Mouse (Mus musculus): ENCODE measurements around the gene Mtch1. TPM values are rescaled to one million over a fixed set of nuclear protein-coding genes. Genes with fewer than 3 reads are reported as not detected.

The Mtch1 gene
- polyA plus RNA-seq, 1 experiment from 2014 or later = 316 TPM

DNA sequence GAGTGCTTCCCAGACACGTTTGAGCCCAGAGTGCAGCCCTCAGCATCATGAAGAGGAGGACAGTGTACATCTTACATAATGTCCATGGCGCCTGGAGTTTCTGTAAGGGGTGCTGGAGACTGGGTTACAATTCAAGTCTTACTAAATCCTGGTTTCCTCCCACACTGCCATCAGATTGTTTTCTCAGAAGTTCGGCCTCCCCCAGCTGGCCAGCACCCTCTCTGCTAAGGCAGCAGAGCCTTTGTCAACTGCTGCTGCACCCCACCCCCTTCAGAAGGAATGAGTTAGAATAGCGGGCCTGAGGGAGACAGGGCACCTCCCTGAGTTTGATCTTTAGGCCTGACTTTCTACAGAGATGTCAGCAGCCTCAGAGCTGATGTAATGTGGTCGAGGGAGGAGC lies 45.6 kb downstream of the Mtch1 start:
- Histone ChIP-seq H3K4me2 (replicated peaks; ENCODE audit: low read depth, low read length) (no peak overlapping the region), H3K27ac (ENCODE audit: low read length) (peak overlapping the region; percentile 70), H3K36me3 (ENCODE audit: insufficient read depth, low read length) (peaks cover 17% of the 10 kb centered on the region), H3K27me3 (ENCODE audit: insufficient read depth, low read length) (no peaks in the 10 kb centered on the region), H3K4me3 (ENCODE audit: low read length) (no peak overlapping the region), H3K9ac (replicated peaks; ENCODE audit: low read length) (no peak overlapping the region), H3K9me3 (ENCODE audit: low read length) (no peaks in the 10 kb centered on the region), H3K4me1 (ENCODE audit: insufficient read depth, low read length) (peaks cover 62% of the 10 kb centered on the region)
- ATAC-seq (ENCODE audit: low FRiP score, low TSS enrichment) = 0 out of 2 replicates have a peak, but pooled peaks have one; percentile 19
- 29% methylated on average over 5 of the region's 5 CpGs for WGBS

DNA sequence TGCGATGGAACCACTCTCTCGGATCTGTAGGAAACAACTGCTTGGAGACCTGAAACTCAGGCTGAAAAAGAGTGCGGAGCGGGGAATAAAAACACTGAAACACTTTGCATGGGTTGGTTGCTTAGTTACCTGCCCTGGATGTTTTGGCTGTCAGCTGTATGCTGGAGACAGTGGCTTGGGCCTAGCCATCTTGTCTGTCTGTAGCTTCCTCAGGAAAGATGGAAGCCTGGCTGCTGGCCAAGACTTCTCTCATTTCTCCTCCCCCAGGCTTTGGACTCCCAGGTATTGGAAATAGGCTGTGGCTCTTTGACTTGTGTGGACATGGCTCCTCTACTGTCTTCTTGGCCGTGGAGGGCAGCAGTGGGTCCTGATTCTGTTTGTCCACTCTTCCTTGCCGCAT lies 46.3 kb downstream of the Mtch1 start:
- Histone ChIP-seq H3K27me3 (ENCODE audit: insufficient read depth, low read length) (no peaks in the 10 kb centered on the region), H3K27ac (ENCODE audit: low read length) (no peak overlapping the region), H3K4me2 (replicated peaks; ENCODE audit: low read depth, low read length) (no peak overlapping the region), H3K36me3 (ENCODE audit: insufficient read depth, low read length) (peaks cover 17% of the 10 kb centered on the region), H3K4me3 (ENCODE audit: low read length) (no peak overlapping the region), H3K9ac (replicated peaks; ENCODE audit: low read length) (no peak overlapping the region), H3K4me1 (ENCODE audit: insufficient read depth, low read length) (peaks cover 69% of the 10 kb centered on the region), H3K9me3 (ENCODE audit: low read length) (no peaks in the 10 kb centered on the region)
- no peak for ATAC-seq (ENCODE audit: low FRiP score, low TSS enrichment)
- 89% methylated on average over 6 of the region's 6 CpGs for WGBS

DNA sequence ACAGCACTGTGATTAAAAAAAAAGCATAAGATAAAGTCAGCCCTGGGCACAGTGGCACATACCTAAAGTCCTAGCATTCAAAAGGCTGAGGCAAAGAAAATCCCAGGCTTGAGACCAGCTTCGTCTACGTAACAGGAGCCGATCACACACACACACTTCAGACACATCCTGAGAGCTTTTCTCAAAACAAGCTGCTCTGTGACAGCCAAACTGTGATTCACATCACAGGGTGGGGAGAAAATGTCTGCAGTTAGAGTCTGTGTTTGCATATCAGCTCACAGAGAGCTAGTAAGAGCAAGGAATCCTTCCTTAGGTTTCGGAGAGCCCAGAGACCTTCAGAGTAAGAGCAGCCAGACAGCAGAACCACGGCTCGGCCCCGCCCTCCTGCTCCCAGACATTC lies 46.8 kb downstream of the Mtch1 start:
- Histone ChIP-seq H3K27me3 (ENCODE audit: insufficient read depth, low read length) (no peaks in the 10 kb centered on the region), H3K9me3 (ENCODE audit: low read length) (no peaks in the 10 kb centered on the region), H3K4me3 (ENCODE audit: low read length) (no peak overlapping the region), H3K36me3 (ENCODE audit: insufficient read depth, low read length) (peaks cover 17% of the 10 kb centered on the region), H3K4me1 (ENCODE audit: insufficient read depth, low read length) (peaks cover 71% of the 10 kb centered on the region), H3K4me2 (replicated peaks; ENCODE audit: low read depth, low read length) (no peak overlapping the region), H3K27ac (ENCODE audit: low read length) (no peak overlapping the region), H3K9ac (replicated peaks; ENCODE audit: low read length) (no peak overlapping the region)
- WGBS = 84% methylated on average over 7 of the region's 7 CpGs
- ATAC-seq (ENCODE audit: low FRiP score, low TSS enrichment) = no peak

DNA sequence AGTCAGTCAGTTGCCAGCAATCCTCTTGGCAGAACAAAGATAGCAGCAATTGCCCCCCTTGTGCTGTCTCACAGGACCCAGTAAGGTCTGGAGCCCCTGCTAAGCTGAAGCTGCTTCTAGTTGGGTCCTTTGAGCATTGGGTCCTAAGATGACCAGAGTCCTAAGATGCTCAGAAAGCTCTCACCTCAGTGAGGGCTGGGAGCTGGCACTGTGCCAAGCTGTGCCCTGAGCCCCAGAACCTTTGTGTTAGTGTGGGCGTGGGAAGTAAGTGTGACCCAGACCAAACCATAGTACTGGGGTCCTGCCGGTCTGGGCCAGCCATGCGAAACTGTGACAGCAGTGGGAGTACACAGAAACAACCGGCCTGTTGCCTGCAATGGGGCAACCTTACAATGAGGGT lies 48.5 kb downstream of the Mtch1 start:
- WGBS = 46% methylated on average over 4 of the region's 4 CpGs
- Histone ChIP-seq H3K36me3 (ENCODE audit: insufficient read depth, low read length) (peaks cover 17% of the 10 kb centered on the region), H3K9me3 (ENCODE audit: low read length) (no peaks in the 10 kb centered on the region), H3K4me3 (ENCODE audit: low read length) (no peak overlapping the region), H3K27ac (ENCODE audit: low read length) (0 out of 2 replicates have a peak overlapping the region, but pooled peaks have one; percentile 11), H3K4me2 (replicated peaks; ENCODE audit: low read depth, low read length) (no peak overlapping the region), H3K9ac (replicated peaks; ENCODE audit: low read length) (no peak overlapping the region), H3K4me1 (ENCODE audit: insufficient read depth, low read length) (peaks cover 70% of the 10 kb centered on the region), H3K27me3 (ENCODE audit: insufficient read depth, low read length) (no peaks in the 10 kb centered on the region)
- no peak for ATAC-seq (ENCODE audit: low FRiP score, low TSS enrichment)

DNA sequence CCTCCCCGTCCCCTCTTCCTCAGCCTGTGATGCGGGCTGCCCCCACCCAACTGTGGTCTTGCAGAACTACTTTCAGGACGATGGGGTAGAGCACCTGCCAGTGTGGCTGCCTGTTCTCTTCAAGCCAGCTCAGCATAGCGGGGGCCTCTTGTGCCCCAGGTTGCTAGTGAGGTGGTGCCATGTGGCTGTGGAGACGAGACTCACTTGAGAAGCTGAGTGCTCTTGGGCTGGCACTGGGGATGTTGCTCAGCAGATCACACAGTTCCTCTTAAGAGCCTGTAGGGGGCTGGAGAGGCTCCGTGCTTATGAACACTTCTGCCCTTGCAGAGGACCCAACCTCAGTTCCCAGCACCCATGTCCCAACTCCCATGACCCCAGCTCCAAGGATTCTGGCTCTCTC lies 49.9 kb downstream of the Mtch1 start:
- Histone ChIP-seq H3K4me2 (replicated peaks; ENCODE audit: low read depth, low read length) (no peak overlapping the region), H3K4me3 (ENCODE audit: low read length) (no peak overlapping the region), H3K9me3 (ENCODE audit: low read length) (no peaks in the 10 kb centered on the region), H3K27ac (ENCODE audit: low read length) (peak overlapping the region; percentile 89), H3K9ac (replicated peaks; ENCODE audit: low read length) (peak overlapping the region; percentile 28; the same call in 1 of the 2 replicates), H3K4me1 (ENCODE audit: insufficient read depth, low read length) (peaks cover 57% of the 10 kb centered on the region), H3K27me3 (ENCODE audit: insufficient read depth, low read length) (no peaks in the 10 kb centered on the region), H3K36me3 (ENCODE audit: insufficient read depth, low read length) (peaks cover 17% of the 10 kb centered on the region)
- 72% methylated on average over 6 of the region's 6 CpGs for WGBS
- ATAC-seq (ENCODE audit: low FRiP score, low TSS enrichment) = no peak; the same call in 1 of the 2 replicates

DNA sequence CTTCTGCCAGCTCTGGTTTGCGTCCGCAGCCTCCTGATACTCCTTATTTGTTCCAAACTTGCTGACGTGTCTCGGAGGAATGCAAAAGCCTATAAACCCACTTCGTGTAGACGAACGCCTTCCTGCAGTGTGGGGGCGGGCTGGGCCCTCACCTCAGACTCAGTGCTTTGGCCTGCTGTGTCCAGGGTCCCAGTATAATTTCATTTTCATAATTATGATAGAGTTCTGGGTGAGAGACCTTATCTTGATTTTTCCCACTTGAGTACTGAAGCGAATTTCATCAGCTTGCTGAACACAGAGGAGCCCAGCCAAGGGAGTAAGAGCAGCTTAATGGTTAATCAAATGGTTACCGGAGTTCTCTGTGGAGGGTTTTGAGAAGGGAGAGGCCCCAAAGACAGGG lies 50.4 kb downstream of the Mtch1 start:
- H3K27me3 ChIP-seq (ENCODE audit: insufficient read depth, low read length) = no peaks in the 10 kb centered on the region
- no peak overlapping the region for H3K4me3 ChIP-seq (ENCODE audit: low read length)
- peak overlapping the region; percentile 14; the same call in 1 of the 2 replicates for H3K4me2 ChIP-seq (replicated peaks; ENCODE audit: low read depth, low read length)
- H3K36me3 ChIP-seq (ENCODE audit: insufficient read depth, low read length) = peaks cover 17% of the 10 kb centered on the region
- H3K27ac ChIP-seq (ENCODE audit: low read length) = peak overlapping the region; percentile 89
- H3K4me1 ChIP-seq (ENCODE audit: insufficient read depth, low read length) = peaks cover 52% of the 10 kb centered on the region
- H3K9ac ChIP-seq (replicated peaks; ENCODE audit: low read length) = peak overlapping the region; percentile 28; the same call in 1 of the 2 replicates
- peak; percentile 46; the same call in 1 of the 2 replicates for ATAC-seq (ENCODE audit: low FRiP score, low TSS enrichment)
- 28% methylated on average over 10 of the region's 10 CpGs for WGBS
- no peaks in the 10 kb centered on the region for H3K9me3 ChIP-seq (ENCODE audit: low read length)

DNA sequence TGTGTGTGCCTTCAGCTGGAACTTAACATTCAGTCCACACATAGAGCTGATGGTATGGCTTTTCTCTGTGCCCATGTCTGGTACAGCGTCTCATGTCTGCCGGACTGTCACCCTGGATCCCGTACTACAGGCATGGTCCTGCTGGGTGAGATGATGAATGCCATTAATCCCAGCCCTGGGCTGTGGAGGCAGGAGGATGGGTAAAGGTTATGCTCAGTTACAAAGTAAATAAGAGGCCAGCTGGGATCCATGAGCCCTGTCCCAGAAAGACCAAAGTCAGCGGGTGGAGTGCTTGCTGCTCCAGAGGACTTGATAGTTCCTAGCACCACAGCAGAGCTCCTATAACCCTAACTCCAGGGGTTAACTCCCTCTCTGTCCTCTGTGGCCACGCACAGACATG lies 51.9 kb downstream of the Mtch1 start:
- H3K4me1 ChIP-seq (ENCODE audit: insufficient read depth, low read length) = peaks cover 46% of the 10 kb centered on the region
- peak overlapping the region; percentile 89 for H3K27ac ChIP-seq (ENCODE audit: low read length)
- peaks cover 12% of the 10 kb centered on the region for H3K36me3 ChIP-seq (ENCODE audit: insufficient read depth, low read length)
- H3K4me3 ChIP-seq (ENCODE audit: low read length) = no peak overlapping the region
- H3K27me3 ChIP-seq (ENCODE audit: insufficient read depth, low read length) = no peaks in the 10 kb centered on the region
- H3K9me3 ChIP-seq (ENCODE audit: low read length) = no peaks in the 10 kb centered on the region
- ATAC-seq (ENCODE audit: low FRiP score, low TSS enrichment) = peak; percentile 60
- no peak overlapping the region for H3K4me2 ChIP-seq (replicated peaks; ENCODE audit: low read depth, low read length)
- 0 out of 2 replicates have a peak overlapping the region, but pooled peaks have one; percentile 13 for H3K9ac ChIP-seq (replicated peaks; ENCODE audit: low read length)
- 34% methylated on average over 5 of the region's 5 CpGs for WGBS

DNA sequence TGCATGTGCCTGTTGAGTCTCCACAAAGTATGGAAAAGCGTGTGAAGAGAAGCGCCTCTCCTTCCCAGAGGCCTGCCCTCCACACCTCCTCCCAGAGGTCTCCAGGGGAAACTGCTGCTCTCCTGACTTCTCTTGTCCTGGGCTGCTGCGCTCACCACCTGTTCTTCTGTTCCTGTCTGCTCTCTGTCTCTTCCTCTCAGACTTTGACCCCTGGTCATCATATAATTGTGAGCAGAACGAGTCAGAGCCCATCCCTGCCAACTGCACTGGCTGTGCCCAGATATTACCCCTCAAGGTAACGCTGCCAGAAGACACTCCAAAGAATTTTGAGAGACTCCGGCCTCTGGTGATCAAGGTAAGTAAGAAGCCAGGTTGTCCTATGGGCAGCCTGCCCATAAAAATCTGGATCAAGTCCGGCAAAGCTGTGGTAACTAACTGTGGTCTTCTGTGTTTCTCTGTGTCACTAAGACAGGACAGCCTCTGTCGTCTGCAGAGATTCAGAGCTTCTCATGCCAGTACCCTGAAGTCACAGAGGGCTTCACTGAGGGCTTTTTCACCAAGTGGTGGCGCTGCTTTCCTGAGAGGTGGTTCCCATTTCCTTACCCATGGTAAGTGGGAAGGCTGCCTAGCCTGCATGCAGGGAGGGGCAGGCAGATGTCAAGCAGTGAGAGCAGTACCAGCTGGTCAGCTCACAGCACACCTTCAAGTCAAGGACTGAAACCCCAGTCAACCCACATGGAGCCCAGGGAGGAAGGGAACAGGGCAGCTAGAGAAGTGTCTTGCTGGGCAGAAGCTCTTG lies 53.7 kb downstream of the Mtch1 start:
- 70% methylated on average over 9 of the region's 9 CpGs for WGBS
- peak; percentile 46; the same call in 1 of the 2 replicates for ATAC-seq (ENCODE audit: low FRiP score, low TSS enrichment)
- H3K36me3 ChIP-seq (ENCODE audit: insufficient read depth, low read length) = peaks cover 2% of the 10 kb centered on the region; the same call in 1 of the 2 replicates
- no peak overlapping the region for H3K9ac ChIP-seq (replicated peaks; ENCODE audit: low read length)
- H3K9me3 ChIP-seq (ENCODE audit: low read length) = no peaks in the 10 kb centered on the region
- H3K4me2 ChIP-seq (replicated peaks; ENCODE audit: low read depth, low read length) = no peak overlapping the region
- no peaks in the 10 kb centered on the region for H3K27me3 ChIP-seq (ENCODE audit: insufficient read depth, low read length)
- H3K27ac ChIP-seq (ENCODE audit: low read length) = peak overlapping the region; percentile 45; the same call in 1 of the 2 replicates
- H3K4me3 ChIP-seq (ENCODE audit: low read length) = no peak overlapping the region
- peaks cover 35% of the 10 kb centered on the region for H3K4me1 ChIP-seq (ENCODE audit: insufficient read depth, low read length)

DNA sequence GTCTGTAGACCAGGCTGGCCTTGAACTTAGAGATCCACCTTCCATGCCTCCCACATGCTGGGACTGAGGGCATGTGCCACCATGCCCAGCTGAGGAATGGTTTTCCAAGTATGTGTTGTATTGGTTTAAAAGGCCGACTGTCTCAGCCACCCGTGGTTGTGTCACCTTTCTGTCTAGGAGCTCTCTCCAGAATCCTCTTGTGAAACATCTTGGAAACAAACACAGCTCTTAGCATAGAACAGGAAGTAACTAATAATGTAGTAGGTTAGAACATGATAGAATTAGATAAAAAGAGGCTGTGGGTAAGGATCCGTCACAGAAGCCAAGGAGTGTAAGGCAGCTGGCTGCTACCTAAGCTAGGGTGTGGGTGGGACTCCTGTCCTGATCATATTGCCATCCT lies 54.7 kb downstream of the Mtch1 start:
- H3K4me1 ChIP-seq (ENCODE audit: insufficient read depth, low read length) = peaks cover 35% of the 10 kb centered on the region
- no peak overlapping the region for H3K4me3 ChIP-seq (ENCODE audit: low read length)
- no peaks in the 10 kb centered on the region for H3K36me3 ChIP-seq (ENCODE audit: insufficient read depth, low read length)
- no peaks in the 10 kb centered on the region for H3K27me3 ChIP-seq (ENCODE audit: insufficient read depth, low read length)
- H3K27ac ChIP-seq (ENCODE audit: low read length) = no peak overlapping the region
- H3K9ac ChIP-seq (replicated peaks; ENCODE audit: low read length) = no peak overlapping the region
- WGBS = 77% methylated on average over 3 of the region's 3 CpGs
- no peaks in the 10 kb centered on the region for H3K9me3 ChIP-seq (ENCODE audit: low read length)
- no peak overlapping the region for H3K4me2 ChIP-seq (replicated peaks; ENCODE audit: low read depth, low read length)
- no peak for ATAC-seq (ENCODE audit: low FRiP score, low TSS enrichment)

DNA sequence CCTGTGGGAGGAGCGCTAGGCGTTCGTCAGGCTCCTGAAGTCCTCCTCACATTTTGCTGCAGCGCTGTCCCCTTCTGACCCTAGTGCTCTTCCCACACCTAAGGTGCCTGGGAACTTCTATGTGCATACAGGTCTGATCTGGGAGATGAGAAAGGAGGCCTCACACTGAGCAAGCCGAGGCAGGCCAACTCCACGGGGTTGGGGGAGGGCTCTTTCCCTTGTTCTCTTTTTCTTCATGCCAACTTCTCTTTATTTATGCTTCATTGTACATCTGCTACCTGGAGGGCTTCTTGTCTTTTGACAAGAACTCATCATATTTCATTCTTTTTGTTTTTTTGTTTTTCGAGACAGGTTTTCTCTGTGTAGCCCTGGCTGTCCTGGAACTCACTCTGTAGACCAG lies 55.9 kb downstream of the Mtch1 start:
- Histone ChIP-seq H3K4me1 (ENCODE audit: insufficient read depth, low read length) (peaks cover 25% of the 10 kb centered on the region), H3K4me2 (replicated peaks; ENCODE audit: low read depth, low read length) (no peak overlapping the region), H3K9ac (replicated peaks; ENCODE audit: low read length) (no peak overlapping the region), H3K9me3 (ENCODE audit: low read length) (no peaks in the 10 kb centered on the region), H3K4me3 (ENCODE audit: low read length) (no peak overlapping the region), H3K27me3 (ENCODE audit: insufficient read depth, low read length) (no peaks in the 10 kb centered on the region), H3K36me3 (ENCODE audit: insufficient read depth, low read length) (no peaks in the 10 kb centered on the region), H3K27ac (ENCODE audit: low read length) (no peak overlapping the region)
- no peak for ATAC-seq (ENCODE audit: low FRiP score, low TSS enrichment)
- 82% methylated on average over 7 of the region's 7 CpGs for WGBS

Data from kidney, embryonic 16.5 days (tissue).